Comparison of ENCODE assay signal across 31 mouse cellular contexts in genomic region chr15:10413656-10414055, GRCm38 (mm10). TPM values are rescaled to one million over a fixed set of nuclear protein-coding genes. Genes with fewer than 3 reads are reported as not detected.
DNase-seq lines count a peak whose midpoint lies in the region; ATAC-seq lines count a peak whose summit lies in the region.
"Had no signal": no experiment of that assay in that cellular context is flagged by ENCODE, and none has a peak within 500 bp of the region (broad histone marks: within the 10 kb centered on the region; RNA-seq: fewer than 3 reads in every experiment).

No protein-coding gene starts in this region.

- no peaks in the 10 kb centered on the region for H3K9me3 ChIP-seq in hindbrain, embryonic 11.5 days (ENCODE audit: control insufficient read depth, low read length)
- H3K9me3 ChIP-seq: heart, embryonic 12.5 days; heart, embryonic 15.5 days; hindbrain, embryonic 10.5 days had no signal

- DNase-seq in left cerebral cortex, adult 18-20 months (ENCODE audit: low spot score in 2 of 2): peak; percentile 47 to 58
- no peak for DNase-seq in left cerebral cortex, postnatal 4 days
- DNase-seq in 3T3-L1 (ENCODE audit: low read depth, low spot score): peak; percentile 24
- peak; percentile 75 for DNase-seq in brain, adult 2 months (ENCODE audit: low read depth, low spot score)
- DNase-seq in telencephalon, adult 2 months (ENCODE audit: low read depth, low spot score): peak; percentile 79
- no peak for DNase-seq in hindbrain, embryonic 11.5 days (ENCODE audit: low spot score)
- DNase-seq: adrenal gland, postnatal 10 days; adrenal gland, postnatal 36 days; cerebellum, adult 11-12 months; cerebellum, adult 8-10 months; cerebellum, postnatal 10 days; cerebellum, postnatal 36 days; forebrain, postnatal 0 days; gastrocnemius, postnatal 25 days; heart, adult 18-20 months; heart, postnatal 10 days; heart, postnatal 36 days had no signal

- H3K36me3 ChIP-seq in hindbrain, embryonic 11.5 days (ENCODE audit: control insufficient read depth, insufficient read depth, low read length): no peaks in the 10 kb centered on the region
- H3K36me3 ChIP-seq: heart, embryonic 12.5 days; heart, embryonic 15.5 days; hindbrain, embryonic 10.5 days had no signal

- 87% methylated on average over 6 of the region's 6 CpGs for WGBS in hindbrain, embryonic 11.5 days

- no peak overlapping the region for H3K9ac ChIP-seq in hindbrain, embryonic 11.5 days (ENCODE audit: low read depth, low read length)
- H3K9ac ChIP-seq: forebrain, postnatal 0 days; heart, embryonic 12.5 days; heart, embryonic 15.5 days; hindbrain, embryonic 14.5 days had no signal

- ATAC-seq in hindbrain, embryonic 11.5 days (ENCODE audit: low FRiP score): no peak
- ATAC-seq: forebrain, embryonic 14.5 days; forebrain, postnatal 0 days; hindbrain, postnatal 0 days; inflammation-experienced regulatory T-cells, adult 6 months; intestine, embryonic 16.5 days; Patski had no signal

- H3K4me1 ChIP-seq in hindbrain, embryonic 11.5 days (replicated peaks; ENCODE audit: control insufficient read depth, insufficient read depth, low read length): no peaks in the 10 kb centered on the region
- H3K4me1 ChIP-seq: heart, embryonic 12.5 days; heart, embryonic 15.5 days; hindbrain, embryonic 10.5 days had no signal

- no peak overlapping the region for H3K4me3 ChIP-seq in hindbrain, embryonic 11.5 days (ENCODE audit: low read depth, low read length)
- H3K4me3 ChIP-seq: heart, embryonic 12.5 days; heart, embryonic 15.5 days; hindbrain, embryonic 10.5 days had no signal

- intact Hi-C loops in left cerebral cortex, postnatal 4 days (cut with DNase I): no loop called here

- no peaks in the 10 kb centered on the region for H3K27me3 ChIP-seq in hindbrain, embryonic 11.5 days (ENCODE audit: control insufficient read depth, insufficient read depth, low read length)
- H3K27me3 ChIP-seq: heart, embryonic 12.5 days; heart, embryonic 15.5 days had no signal

- H3K27ac ChIP-seq in hindbrain, embryonic 11.5 days (ENCODE audit: low read depth, low read length): no peak overlapping the region
- H3K27ac ChIP-seq: heart, embryonic 15.5 days; hindbrain, embryonic 10.5 days; hindbrain, embryonic 14.5 days; hindbrain, postnatal 0 days had no signal

- H3K4me2 ChIP-seq in hindbrain, embryonic 11.5 days (replicated peaks; ENCODE audit: low read depth, low read length): no peak overlapping the region
- H3K4me2 ChIP-seq: heart, embryonic 12.5 days; heart, embryonic 15.5 days; hindbrain, embryonic 14.5 days had no signal

RNA-seq across cellular contexts. Expression of gene Agxt2, which starts 55.3 kb away (rescaled TPM):
- not detected for total RNA-seq in left cerebral cortex, adult 18-20 months (2021)
- not detected for total RNA-seq in left cerebral cortex, postnatal 4 days (2021)
- polyA plus RNA-seq in hindbrain, embryonic 11.5 days (2014; fragmentation: Nextera tagmentation; extraction: Ambion mirVana): not detected in 2 replicates
- total RNA-seq: ES-E14; forebrain, postnatal 0 days; gastrocnemius, adult 8-10 months; gastrocnemius, postnatal 25 days; heart, postnatal 10 days; heart, postnatal 36 days; hindbrain, postnatal 0 days had no signal
- polyA plus RNA-seq: embryonic facial prominence, embryonic 11.5 days; embryonic facial prominence, embryonic 14.5 days; forebrain, embryonic 11.5 days; forebrain, embryonic 14.5 days; forebrain, postnatal 0 days; heart, embryonic 12.5 days; heart, embryonic 15.5 days; hindbrain, embryonic 10.5 days; hindbrain, embryonic 14.5 days; hindbrain, postnatal 0 days; inflammation-experienced regulatory T-cells, adult 6 months; Patski had no signal

RNA-seq across cellular contexts. Expression of gene Dnajc21, which starts 56.7 kb away (rescaled TPM):
- total RNA-seq in left cerebral cortex, adult 18-20 months (2021): 10 to 100 TPM; 32.2 to 34.7 TPM
- 10 to 100 TPM; 15.4 to 20.9 TPM for total RNA-seq in left cerebral cortex, postnatal 4 days (2021)
- 16.0 TPM in 2 replicates for polyA plus RNA-seq in hindbrain, embryonic 11.5 days (2014; fragmentation: Nextera tagmentation; extraction: Ambion mirVana)

Comparison
In these comparisons a context has a peak if more than half of its experiments do, and no peak if none do; other contexts are left out.
1. DNase-seq: peak in left cerebral cortex, adult 18-20 months (2 of 2), 3T3-L1 (single experiment), brain, adult 2 months (single experiment) and telencephalon, adult 2 months (single experiment); none in left cerebral cortex, postnatal 4 days (single experiment) and hindbrain, embryonic 11.5 days (single experiment).